Mouse (Mus musculus) spleen, adult 2 months (tissue): Measurements from ENCODE around the gene Dapk2. TPM values are rescaled to one million over a fixed set of nuclear protein-coding genes. Genes with fewer than 3 reads are reported as not detected.

Experiments
- DNase-seq, 2 experiments: peaks; one replicate each; pipeline versions ENCODE4 v3.0.0 to v3.0.0-alpha.2; 2012 to 2021; ENCODE audit warnings: low spot score in 2 of 2, low read depth in 1 of 2
- H3K27ac ChIP-seq: fragments of 200-500 bp; 2 replicates; pipeline ENCODE4 v1.5.1; 2012; ENCODE audit warnings: low read length, inconsistent platforms; ENCODE audit not compliant: insufficient read depth
- H3K27me3 ChIP-seq: fragments of 200-500 bp; 2 replicates; pipeline ENCODE4 v1.6.1; 2012; ENCODE audit warnings: mild to moderate bottlenecking, moderate library complexity, low read length, inconsistent platforms; ENCODE audit not compliant: control insufficient read depth, insufficient read depth
- H3K36me3 ChIP-seq: fragments of 200-500 bp; 2 replicates; pipeline ENCODE4 v1.6.1; 2012; ENCODE audit warnings: mild to moderate bottlenecking, low read length, inconsistent platforms; ENCODE audit not compliant: control insufficient read depth, insufficient read depth
- H3K4me1 ChIP-seq: fragments of 200-500 bp; 2 replicates; pipeline ENCODE4 v1.6.1; 2011; ENCODE audit warnings: inconsistent platforms; ENCODE audit not compliant: control insufficient read depth, insufficient read depth, insufficient read length
- H3K4me3 ChIP-seq: fragments of 200-500 bp; 2 replicates; pipeline ENCODE4 v1.5.1; 2011; ENCODE audit warnings: mild to moderate bottlenecking, inconsistent platforms; ENCODE audit not compliant: insufficient read depth, insufficient read length; ENCODE audit errors: extremely low read depth
- CTCF ChIP-seq: fragments of 200-500 bp; IDR thresholded peaks from 2 replicates; pipeline ENCODE4 v1.5.1; 2011; ENCODE audit warnings: mild to moderate bottlenecking, inconsistent platforms; ENCODE audit not compliant: insufficient read depth, insufficient read length, insufficient replicate concordance; ENCODE audit errors: extremely low read depth
- POLR2A ChIP-seq: fragments of 200-500 bp; IDR thresholded peaks from 2 replicates; pipeline ENCODE4 v1.6.1; 2011; ENCODE audit warnings: low read depth, low read length, inconsistent platforms
- WGBS: fragments of 180-500 bp; shearing (Covaris S2); methylation state at CpG from one replicate; pipeline ENCODE4 v1.1.7; 2018; 5-methylcytosine and 5-hydroxymethylcytosine counted together
- polyA plus RNA-seq: library from polyadenylated mRNA; depleted of rRNA; stranded (reverse); fragments of >200 nt; gene quantifications from 2 replicates; pipeline ENCODE4 v1.2.3, GENCODE M21; 2012

Gene Dapk2
- polyA plus RNA-seq, 1 experiment, result 11.9 TPM

DNA sequence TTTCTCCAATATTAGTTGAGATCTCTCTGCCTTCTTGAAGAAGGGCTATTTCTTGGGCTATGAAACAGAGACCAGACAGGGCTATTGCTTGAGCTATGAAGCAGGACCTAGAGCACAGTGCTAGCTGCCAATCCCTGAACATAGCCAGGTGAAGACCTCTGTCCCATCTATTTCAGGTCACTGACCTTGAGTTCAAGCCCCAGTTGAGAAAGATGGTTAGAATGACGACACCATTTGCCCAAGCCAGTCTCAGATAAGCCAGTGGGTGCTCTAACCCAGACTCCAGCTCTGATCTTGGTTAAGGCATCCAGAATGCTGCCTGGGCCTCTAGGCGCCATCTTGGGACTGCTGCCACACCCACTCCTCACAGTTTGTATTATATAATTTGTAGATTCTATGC, 135.3 kb downstream of the Dapk2 start:
- Histone ChIP-seq H3K27me3 (no peaks in the 10 kb centered on the region), H3K36me3 (no peaks in the 10 kb centered on the region), H3K4me1 (peaks cover 4% of the 10 kb centered on the region; the same call in 1 of the 2 replicates), H3K4me3 (no peak overlapping the region), H3K27ac (no peak overlapping the region)
- TF ChIP-seq CTCF (no peak), POLR2A (no peak)
- no peak for DNase-seq
- 90% methylated on average over 2 of the region's 2 CpGs for WGBS

DNA sequence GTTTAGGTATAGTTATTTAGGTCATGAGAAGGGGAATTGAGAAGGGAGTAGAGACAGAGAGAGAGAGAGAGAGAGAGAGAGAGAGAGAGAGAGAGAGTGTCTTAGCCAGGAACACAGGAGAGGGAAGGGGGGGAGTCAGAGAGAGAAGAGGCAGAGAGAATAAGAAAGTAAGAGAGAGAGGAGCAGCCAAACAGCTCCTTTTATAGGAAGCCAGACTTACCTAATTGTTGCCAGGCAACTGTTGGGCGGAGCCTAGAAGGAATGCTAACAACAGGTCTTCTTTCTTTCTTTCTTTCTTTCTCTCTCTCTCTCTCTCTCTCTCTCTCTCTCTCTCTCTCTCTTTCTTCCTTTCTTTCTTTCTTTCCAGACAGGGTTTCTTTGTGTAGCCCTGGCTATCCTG, 136.2 kb downstream of the Dapk2 start:
- TF ChIP-seq CTCF (no peak), POLR2A (no peak)
- 94% methylated on average over 1 of the region's 1 CpGs for WGBS

DNA sequence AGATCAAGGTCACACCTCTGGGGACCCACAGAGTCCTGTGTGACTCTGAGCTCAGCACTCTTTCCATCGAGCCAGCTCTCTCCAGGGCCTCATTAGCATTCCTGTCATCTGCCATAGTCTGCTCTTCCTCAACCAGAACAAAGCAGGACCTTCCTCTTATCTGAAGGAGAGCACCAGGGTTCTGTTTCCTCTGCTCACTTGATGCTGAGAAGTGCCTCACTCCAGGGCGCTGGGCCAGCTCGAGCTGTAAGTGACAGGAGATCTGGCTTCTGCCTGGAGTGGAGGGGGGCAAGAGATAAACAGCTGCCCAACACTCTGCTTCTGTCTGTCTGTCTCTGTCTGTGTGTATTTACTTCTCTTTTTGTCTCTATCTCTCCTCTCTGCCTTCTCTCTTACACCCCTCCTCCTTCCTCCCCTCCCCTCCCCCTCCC, 137.0 kb downstream of the Dapk2 start:
- Histone ChIP-seq H3K36me3 (no peaks in the 10 kb centered on the region), H3K27me3 (no peaks in the 10 kb centered on the region), H3K27ac (no peak overlapping the region), H3K4me1 (peaks cover 4% of the 10 kb centered on the region; the same call in 1 of the 2 replicates), H3K4me3 (no peak overlapping the region)
- 3% methylated on average over 3 of the region's 3 CpGs for WGBS
- DNase-seq, result no peak
- no peak for TF ChIP-seq POLR2A
- TF ChIP-seq CTCF, result no peak

More for the DNA sequence above, 136.2 kb downstream of the Dapk2 start:
- no peaks in the 10 kb centered on the region for H3K36me3 ChIP-seq
- no peak overlapping the region for H3K27ac ChIP-seq
- H3K27me3 ChIP-seq, result no peaks in the 10 kb centered on the region
- no peak for DNase-seq
- peaks cover 4% of the 10 kb centered on the region; the same call in 1 of the 2 replicates for H3K4me1 ChIP-seq
- H3K4me3 ChIP-seq, result no peak overlapping the region

GRCm38 (mm10) chr9:66295577-66296120, 137.6 kb downstream of the Dapk2 start:
- no peak for TF ChIP-seq POLR2A
- no peak for TF ChIP-seq CTCF
- WGBS, result 92% methylated on average over 6 of the region's 6 CpGs
- DNase-seq, result no peak

GRCm38 (mm10) chr9:66298783-66299182, 140.8 kb downstream of the Dapk2 start:
- WGBS, result 91% methylated on average over 4 of the region's 4 CpGs
- TF ChIP-seq CTCF (no peak), POLR2A (no peak)
- no peak for DNase-seq
- Histone ChIP-seq H3K27ac (no peak overlapping the region), H3K4me1 (peaks cover 4% of the 10 kb centered on the region; the same call in 1 of the 2 replicates), H3K27me3 (no peaks in the 10 kb centered on the region), H3K4me3 (no peak overlapping the region), H3K36me3 (no peaks in the 10 kb centered on the region)

More at GRCm38 (mm10) chr9:66295577-66296120, 137.6 kb downstream of the Dapk2 start:
- H3K27ac ChIP-seq, result no peak overlapping the region
- H3K4me3 ChIP-seq, result no peak overlapping the region
- peaks cover 4% of the 10 kb centered on the region; the same call in 1 of the 2 replicates for H3K4me1 ChIP-seq
- H3K27me3 ChIP-seq, result no peaks in the 10 kb centered on the region
- H3K36me3 ChIP-seq, result no peaks in the 10 kb centered on the region

- no peak for DNase-seq
- Histone ChIP-seq H3K4me3 (no peak overlapping the region), H3K27me3 (no peaks in the 10 kb centered on the region), H3K36me3 (no peaks in the 10 kb centered on the region), H3K4me1 (no peaks in the 10 kb centered on the region), H3K27ac (no peak overlapping the region)
- 70% methylated on average over 2 of the region's 2 CpGs for WGBS
- TF ChIP-seq POLR2A (no peak), CTCF (no peak)
Measured at GRCm38 (mm10) chr9:66300448-66301027, 142.5 kb downstream of the Dapk2 start.

GRCm38 (mm10) chr9:66304320-66305090, 146.5 kb downstream of the Dapk2 start:
- H3K27me3 ChIP-seq, result no peaks in the 10 kb centered on the region
- no peak for TF ChIP-seq CTCF
- TF ChIP-seq POLR2A, result no peak
- H3K4me1 ChIP-seq, result no peaks in the 10 kb centered on the region
- no peaks in the 10 kb centered on the region for H3K36me3 ChIP-seq
- 80% methylated on average over 3 of the region's 3 CpGs for WGBS
- no peak overlapping the region for H3K4me3 ChIP-seq
- H3K27ac ChIP-seq, result no peak overlapping the region
- no peak for DNase-seq
